Mouse (Mus musculus) midbrain, embryonic 11.5 days (tissue): ENCODE measurements around the gene Cabcoco1. TPM values are rescaled to one million over a fixed set of nuclear protein-coding genes. Genes with fewer than 3 reads are reported as not detected.

Experiments used
- ATAC-seq: fragments of 200-750 bp; cut with Nextera tagmentation; 2 replicates; pipeline ENCODE4 v1.8.0; 2017; ENCODE audit warnings: moderate TSS enrichment, moderate library complexity; ENCODE audit not compliant: low FRiP score
- DNase-seq: peaks from one replicate; pipeline ENCODE4 v3.0.0; 2015; ENCODE audit warnings: low spot score; ENCODE audit errors: missing footprints
- H3K27ac ChIP-seq: fragments of 300-500 bp; sonication (generic); 2 replicates; pipeline ENCODE4 v1.5.1; 2014; ENCODE audit warnings: low read depth, low read length
- H3K27me3 ChIP-seq: fragments of 300-500 bp; sonication (generic); 2 replicates; pipeline ENCODE4 v1.6.1; 2014; ENCODE audit warnings: mild to moderate bottlenecking, low read length, moderate library complexity, mixed read lengths; ENCODE audit not compliant: control insufficient read depth, insufficient read depth
- H3K36me3 ChIP-seq: fragments of 300-500 bp; sonication (generic); 2 replicates; pipeline ENCODE4 v1.6.1; 2014; ENCODE audit warnings: mild to moderate bottlenecking, low read length, moderate library complexity, mixed read lengths; ENCODE audit not compliant: control insufficient read depth, insufficient read depth
- H3K4me1 ChIP-seq: fragments of 300-500 bp; sonication (generic); 2 replicates; pipeline ENCODE4 v1.6.1; 2014; ENCODE audit warnings: low read length; ENCODE audit not compliant: control insufficient read depth, insufficient read depth
- H3K4me2 ChIP-seq: fragments of 300-500 bp; sonication (generic); 2 replicates; pipeline ENCODE4 v1.6.1; 2014; ENCODE audit warnings: mild to moderate bottlenecking, moderate library complexity
- H3K4me3 ChIP-seq: fragments of 300-500 bp; sonication (generic); 2 replicates; pipeline ENCODE4 v1.5.1; 2014; ENCODE audit warnings: low read depth, low read length
- H3K9ac ChIP-seq: fragments of 300-500 bp; sonication (generic); 2 replicates; pipeline ENCODE4 v1.6.1; 2014; ENCODE audit warnings: low read length
- H3K9me3 ChIP-seq: fragments of 300-500 bp; sonication (generic); 2 replicates; pipeline ENCODE4 v1.6.1; 2016; ENCODE audit warnings: low read length; ENCODE audit not compliant: control insufficient read depth
- WGBS: fragments of 180-500 bp; shearing (Covaris S2); extraction: QIAGEN DNeasy Blood & Tissue Kit; methylation state at CpG from one replicate; pipeline ENCODE4 v1.1.7; 2014; 5-methylcytosine and 5-hydroxymethylcytosine counted together
- polyA plus RNA-seq: library from polyadenylated mRNA; unstranded; fragments of >200 nt; fragmentation: Nextera tagmentation; extraction: Ambion mirVana; gene quantifications from 2 replicates; pipeline ENCODE4 v1.2.1, GENCODE M21; 2014

Gene Cabcoco1
- 0.12 and 0.18 TPM in 2 replicates for polyA plus RNA-seq

DNA sequence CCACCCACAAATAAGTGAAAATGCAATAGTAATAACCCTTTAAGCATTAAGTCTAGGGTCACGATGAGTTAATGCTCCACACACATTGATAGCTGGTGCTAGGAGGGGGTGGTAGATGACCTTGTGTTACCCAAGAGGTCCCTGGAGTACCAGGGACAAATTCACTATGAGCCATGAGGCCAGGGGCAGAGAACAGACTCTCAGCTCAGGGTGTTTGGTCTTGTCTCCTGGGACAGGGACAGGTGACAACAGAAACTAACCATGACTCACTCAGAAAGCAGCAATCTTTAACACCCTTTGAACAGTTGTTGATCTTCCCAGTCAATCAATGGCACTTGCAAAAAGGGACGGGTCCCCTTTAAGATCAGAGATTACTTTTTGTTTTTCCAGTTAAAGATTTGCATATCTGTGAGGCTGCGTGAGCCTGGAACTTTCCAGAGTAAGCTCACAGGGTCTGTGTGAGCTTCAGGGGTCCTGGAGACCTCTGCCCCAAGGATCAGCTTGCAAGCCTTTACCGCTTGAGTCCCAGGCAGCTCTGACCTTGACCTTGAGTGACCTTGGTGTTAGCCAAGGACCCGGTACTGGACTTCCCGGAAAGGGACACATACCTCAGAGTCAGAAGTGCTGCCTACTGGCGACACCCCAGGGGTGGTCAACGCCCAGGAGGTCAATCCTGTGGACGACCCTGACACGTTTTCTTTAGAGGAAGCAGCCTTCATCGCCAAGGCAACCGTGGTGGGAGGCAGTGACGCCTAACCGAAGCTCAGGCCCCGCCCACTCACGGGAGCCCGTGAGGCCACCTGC, at the start of gene Cabcoco1:
Gene Cabcoco1, minus strand, starts transcription at position 758 of the 804 bp plus-strand sequence.
- H3K9ac ChIP-seq: no peak within 1 kb of the TSS

DNA sequence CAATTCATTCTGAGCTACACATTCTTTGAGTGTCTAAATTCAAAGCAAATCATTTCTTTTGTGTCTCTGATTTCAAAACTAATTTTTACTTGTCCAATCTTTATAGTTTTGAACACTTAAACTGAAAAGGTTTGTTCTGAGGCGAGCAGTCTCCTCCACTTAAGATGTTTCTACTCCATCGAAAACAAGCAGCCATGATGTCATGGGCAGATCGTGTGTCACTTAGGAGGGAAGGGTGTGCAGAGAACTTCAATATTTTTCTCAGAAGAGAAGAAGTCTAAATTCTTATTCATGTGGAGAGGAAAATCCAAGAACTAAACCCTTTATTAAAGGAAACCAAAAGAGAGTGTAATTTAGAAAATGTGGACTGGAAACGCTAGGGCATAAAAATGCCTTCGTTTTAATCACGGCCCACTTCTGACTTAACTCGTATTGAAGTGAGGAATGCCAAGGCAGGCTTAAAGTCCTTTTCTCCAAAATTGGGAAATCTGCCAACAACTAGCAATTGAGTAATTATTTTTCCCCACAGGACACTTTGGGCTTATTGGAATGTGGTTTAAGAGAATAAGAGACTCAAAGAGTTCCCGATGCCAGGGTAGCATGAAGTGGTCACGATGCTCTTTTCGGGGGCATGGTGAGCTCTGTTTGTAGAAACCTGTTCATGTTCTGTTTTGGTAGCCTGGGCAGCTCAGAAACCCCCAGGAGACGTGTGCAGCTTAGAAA, 48.0 kb upstream of the Cabcoco1 start:
- 0 out of 2 replicates have a peak, but pooled peaks cover 2% of the 10 kb centered on the region for H3K4me1 ChIP-seq
- H3K4me3 ChIP-seq: no peak overlapping the region
- H3K36me3 ChIP-seq: no peaks in the 10 kb centered on the region
- ATAC-seq (no peak), DNase-seq (no peak)
- H3K4me2 ChIP-seq: no peak overlapping the region
- no peak overlapping the region for H3K9ac ChIP-seq
- 87% methylated on average over 11 of the region's 11 CpGs for WGBS
- H3K27me3 ChIP-seq: no peaks in the 10 kb centered on the region
- H3K9me3 ChIP-seq: no peaks in the 10 kb centered on the region
- H3K27ac ChIP-seq: no peak overlapping the region

More for the DNA sequence above, at the start of gene Cabcoco1:
- H3K27me3 ChIP-seq: no peaks in the 10 kb centered on the region
- H3K4me1 ChIP-seq: peaks cover 12% of the 10 kb centered on the region
- no peak within 1 kb of the TSS for H3K4me3 ChIP-seq
- ATAC-seq (peak; percentile 71), DNase-seq (peak; percentile 87)
- H3K27ac ChIP-seq: no peak within 1 kb of the TSS
- 7% methylated on average over 17 of the region's 17 CpGs for WGBS
- H3K9me3 ChIP-seq: peaks cover 2% of the 10 kb centered on the region; the same call in 1 of the 2 replicates
- H3K4me2 ChIP-seq: peak within 1 kb of the TSS; percentile 33
- H3K36me3 ChIP-seq: no peaks in the 10 kb centered on the region

GRCm38 (mm10) chr10:68587416-68588040, 45.8 kb upstream of the Cabcoco1 start:
- Histone ChIP-seq H3K9ac (no peak overlapping the region), H3K27me3 (no peaks in the 10 kb centered on the region), H3K36me3 (no peaks in the 10 kb centered on the region), H3K4me3 (no peak overlapping the region), H3K9me3 (no peaks in the 10 kb centered on the region), H3K4me2 (no peak overlapping the region), H3K27ac (no peak overlapping the region), H3K4me1 (0 out of 2 replicates have a peak, but pooled peaks cover 2% of the 10 kb centered on the region)
- WGBS: 93% methylated on average over 4 of the region's 4 CpGs
- no peak for ATAC-seq
- no peak for DNase-seq

DNA sequence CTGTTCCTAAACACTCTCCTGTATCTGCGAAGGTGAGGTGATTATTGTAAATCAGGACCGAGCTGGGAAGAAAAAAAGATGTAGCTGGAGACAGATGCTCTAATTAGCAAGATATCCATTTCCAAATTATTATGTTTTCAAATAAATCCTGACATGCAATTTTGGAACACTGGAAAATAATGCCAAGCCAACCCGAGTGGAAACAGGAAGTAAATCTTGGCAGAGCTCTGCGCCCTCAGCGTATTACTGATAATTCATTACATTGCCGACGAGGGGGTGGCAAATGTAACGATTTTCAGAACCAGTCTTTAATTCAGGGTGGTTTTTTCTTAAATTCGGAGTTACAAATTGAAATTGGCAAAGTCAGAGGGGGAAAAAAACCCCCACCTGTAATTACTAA, 35.6 kb upstream of the Cabcoco1 start:
- H3K4me2 ChIP-seq: no peak overlapping the region
- DNase-seq (no peak), ATAC-seq (no peak)
- no peak overlapping the region for H3K9ac ChIP-seq
- no peak overlapping the region for H3K4me3 ChIP-seq
- 94% methylated on average over 9 of the region's 9 CpGs for WGBS
- H3K36me3 ChIP-seq: no peaks in the 10 kb centered on the region
- no peaks in the 10 kb centered on the region for H3K9me3 ChIP-seq
- H3K27ac ChIP-seq: no peak overlapping the region
- no peaks in the 10 kb centered on the region for H3K27me3 ChIP-seq
- H3K4me1 ChIP-seq: no peaks in the 10 kb centered on the region

DNA sequence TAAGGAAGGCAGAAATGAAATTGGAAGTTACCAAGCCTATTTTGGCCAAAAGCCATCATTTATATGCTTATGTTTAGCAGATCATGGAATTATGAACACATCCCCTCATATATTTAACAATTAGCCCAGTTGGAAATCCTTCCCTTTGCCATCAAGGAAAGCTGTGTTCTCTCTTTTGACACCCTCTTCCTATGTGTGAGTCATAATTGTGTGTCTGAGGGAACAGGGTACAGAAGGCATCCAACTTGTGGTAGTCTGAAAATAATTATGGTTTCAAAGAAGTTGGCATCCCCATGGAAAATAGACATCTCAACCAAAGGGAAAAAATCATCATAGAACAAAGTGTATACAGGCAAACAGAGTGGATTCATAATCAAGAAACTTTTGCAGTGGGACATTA, 26.5 kb upstream of the Cabcoco1 start:
- no peaks in the 10 kb centered on the region for H3K9me3 ChIP-seq
- DNase-seq (no peak), ATAC-seq (no peak)
- H3K9ac ChIP-seq: no peak overlapping the region
- H3K4me2 ChIP-seq: no peak overlapping the region
- no peaks in the 10 kb centered on the region for H3K4me1 ChIP-seq
- H3K36me3 ChIP-seq: no peaks in the 10 kb centered on the region
- H3K27me3 ChIP-seq: no peaks in the 10 kb centered on the region
- H3K27ac ChIP-seq: no peak overlapping the region
- no peak overlapping the region for H3K4me3 ChIP-seq

DNA sequence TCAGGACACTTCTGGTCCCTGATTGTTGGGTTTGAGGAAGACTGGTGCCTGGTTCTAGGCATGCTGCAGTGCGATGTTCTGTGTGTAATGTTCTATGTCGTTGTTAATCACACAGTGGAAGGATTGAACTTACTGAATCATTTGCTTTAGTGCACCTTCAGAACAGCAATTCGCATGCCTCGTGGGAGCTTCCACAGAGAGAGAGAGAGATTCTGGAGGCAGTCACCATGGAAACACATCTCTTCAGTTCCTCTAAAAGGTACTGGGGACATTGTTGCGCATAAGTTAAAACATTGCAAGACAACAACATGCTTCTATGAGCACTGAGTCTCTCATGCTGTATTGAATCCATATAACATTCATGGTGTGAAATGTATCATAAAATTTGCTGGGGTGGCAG, 20.6 kb upstream of the Cabcoco1 start:
- no peak overlapping the region for H3K27ac ChIP-seq
- 82% methylated on average over 5 of the region's 5 CpGs for WGBS
- no peak overlapping the region for H3K4me2 ChIP-seq
- H3K9ac ChIP-seq: no peak overlapping the region
- ATAC-seq (no peak), DNase-seq (no peak)
- H3K4me1 ChIP-seq: peaks cover 3% of the 10 kb centered on the region; the same call in 1 of the 2 replicates
- H3K36me3 ChIP-seq: no peaks in the 10 kb centered on the region
- no peak overlapping the region for H3K4me3 ChIP-seq
- no peaks in the 10 kb centered on the region for H3K27me3 ChIP-seq
- no peaks in the 10 kb centered on the region for H3K9me3 ChIP-seq

GRCm38 (mm10) chr10:68558828-68559219, 17.1 kb upstream of the Cabcoco1 start:
- peaks cover 3% of the 10 kb centered on the region; the same call in 1 of the 2 replicates for H3K4me1 ChIP-seq
- no peak overlapping the region for H3K9ac ChIP-seq
- ATAC-seq (no peak), DNase-seq (no peak)
- no peaks in the 10 kb centered on the region for H3K36me3 ChIP-seq
- no peaks in the 10 kb centered on the region for H3K9me3 ChIP-seq
- H3K27me3 ChIP-seq: no peaks in the 10 kb centered on the region
- H3K4me2 ChIP-seq: no peak overlapping the region
- WGBS: 72% methylated on average over 4 of the region's 4 CpGs
- no peak overlapping the region for H3K4me3 ChIP-seq
- H3K27ac ChIP-seq: no peak overlapping the region

- no peak for ATAC-seq
Observed at GRCm38 (mm10) chr10:68558105-68558827, 16.6 kb upstream of the Cabcoco1 start.

More at GRCm38 (mm10) chr10:68558105-68558827, 16.6 kb upstream of the Cabcoco1 start:
- 75% methylated on average over 13 of the region's 13 CpGs for WGBS
- H3K36me3 ChIP-seq: no peaks in the 10 kb centered on the region
- no peak overlapping the region for H3K4me2 ChIP-seq
- no peak for DNase-seq
- H3K9me3 ChIP-seq: no peaks in the 10 kb centered on the region
- H3K27me3 ChIP-seq: no peaks in the 10 kb centered on the region
- H3K9ac ChIP-seq: no peak overlapping the region
- H3K4me1 ChIP-seq: peaks cover 3% of the 10 kb centered on the region; the same call in 1 of the 2 replicates
- H3K27ac ChIP-seq: no peak overlapping the region
- H3K4me3 ChIP-seq: no peak overlapping the region
